Mouse (Mus musculus): ENCODE data around the gene Mtx1. TPM values are rescaled to one million over a fixed set of nuclear protein-coding genes. Genes with fewer than 3 reads are reported as not detected.

Mtx1 gene
- polyA plus RNA-seq, 1 experiment = 99.4 TPM

DNA sequence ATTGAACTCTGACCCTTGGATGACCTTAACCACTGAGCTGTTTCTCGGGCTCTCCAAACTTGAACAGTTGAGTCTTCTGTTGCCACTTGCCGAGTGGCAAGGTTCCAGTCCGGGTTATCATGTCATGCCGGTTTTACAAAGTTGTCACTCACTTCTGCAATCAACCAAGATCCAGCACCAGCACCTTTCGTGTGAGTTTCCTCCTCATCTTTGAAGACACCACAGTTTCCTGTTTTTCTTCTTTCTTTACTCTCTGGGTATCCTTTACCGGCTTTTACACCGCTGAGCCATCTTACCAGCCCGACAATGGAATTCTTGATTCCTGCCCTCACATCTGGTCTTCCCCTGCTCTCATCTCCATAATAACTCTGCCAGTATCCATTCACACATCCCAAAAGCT is 36.5 kb downstream of the Mtx1 start:
- no peaks in the 10 kb centered on the region for H3K36me3 ChIP-seq (ENCODE audit: control insufficient read depth, insufficient read depth, low read length)
- no peaks in the 10 kb centered on the region for H3K27me3 ChIP-seq (ENCODE audit: control insufficient read depth, insufficient read depth, low read length)
- DNase-seq (ENCODE audit: low read depth in 1 of 2, low spot score in 2 of 2) = peak; percentile 31 to 47
- TF ChIP-seq POLR2A (IDR thresholded peaks at IDR 0.05; ENCODE audit: low read depth, low read length) (no peak; the same call in none of the 2 replicates), CTCF (IDR thresholded peaks at IDR 0.05; ENCODE audit: extremely low read depth, insufficient read depth, insufficient read length, insufficient replicate concordance) (no peak)
- peak overlapping the region; percentile 75 for H3K27ac ChIP-seq (ENCODE audit: insufficient read depth, low read length)
- peak overlapping the region; percentile 2; the same call in 1 of the 2 replicates for H3K4me3 ChIP-seq (ENCODE audit: extremely low read depth, insufficient read depth, insufficient read length)
- peaks cover 26% of the 10 kb centered on the region for H3K4me1 ChIP-seq (ENCODE audit: control insufficient read depth, insufficient read depth, insufficient read length)
- WGBS = 9% methylated on average over 8 of the region's 8 CpGs

DNA sequence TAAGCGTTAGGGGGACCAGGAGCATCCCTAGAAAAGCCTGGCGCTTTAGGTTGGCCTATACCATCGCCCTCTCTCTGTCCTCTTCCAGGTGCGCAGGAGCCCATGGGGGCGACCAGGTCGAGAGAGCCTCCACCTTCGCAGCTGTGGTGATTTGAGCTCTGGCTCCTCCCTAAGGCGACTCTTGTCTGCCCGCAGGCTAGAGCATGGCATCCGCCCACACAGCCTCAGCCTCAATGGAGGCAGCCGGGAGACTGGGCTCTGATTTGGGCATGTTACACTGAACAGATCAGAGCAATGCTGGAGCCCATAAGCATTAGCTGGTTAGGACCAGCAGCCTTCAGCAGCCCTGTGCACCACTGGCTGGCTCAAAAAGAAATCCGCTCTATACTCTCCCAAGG is 38.4 kb downstream of the Mtx1 start:
- H3K27ac ChIP-seq (ENCODE audit: insufficient read depth, low read length) = peak overlapping the region; percentile 87
- H3K4me3 ChIP-seq (ENCODE audit: extremely low read depth, insufficient read depth, insufficient read length) = peak overlapping the region; percentile 61
- H3K36me3 ChIP-seq (ENCODE audit: control insufficient read depth, insufficient read depth, low read length) = no peaks in the 10 kb centered on the region
- WGBS = 49% methylated on average over 12 of the region's 12 CpGs
- peak in 1 of 2 experiments; percentile 35 for DNase-seq (ENCODE audit: low read depth in 1 of 2, low spot score in 2 of 2)
- H3K4me1 ChIP-seq (ENCODE audit: control insufficient read depth, insufficient read depth, insufficient read length) = peaks cover 32% of the 10 kb centered on the region
- H3K27me3 ChIP-seq (ENCODE audit: control insufficient read depth, insufficient read depth, low read length) = no peaks in the 10 kb centered on the region
- TF ChIP-seq CTCF (IDR thresholded peaks at IDR 0.05; ENCODE audit: extremely low read depth, insufficient read depth, insufficient read length, insufficient replicate concordance) (no peak), POLR2A (IDR thresholded peaks at IDR 0.05; ENCODE audit: low read depth, low read length) (peak; percentile 13; the same call in 1 of the 2 replicates)

DNA sequence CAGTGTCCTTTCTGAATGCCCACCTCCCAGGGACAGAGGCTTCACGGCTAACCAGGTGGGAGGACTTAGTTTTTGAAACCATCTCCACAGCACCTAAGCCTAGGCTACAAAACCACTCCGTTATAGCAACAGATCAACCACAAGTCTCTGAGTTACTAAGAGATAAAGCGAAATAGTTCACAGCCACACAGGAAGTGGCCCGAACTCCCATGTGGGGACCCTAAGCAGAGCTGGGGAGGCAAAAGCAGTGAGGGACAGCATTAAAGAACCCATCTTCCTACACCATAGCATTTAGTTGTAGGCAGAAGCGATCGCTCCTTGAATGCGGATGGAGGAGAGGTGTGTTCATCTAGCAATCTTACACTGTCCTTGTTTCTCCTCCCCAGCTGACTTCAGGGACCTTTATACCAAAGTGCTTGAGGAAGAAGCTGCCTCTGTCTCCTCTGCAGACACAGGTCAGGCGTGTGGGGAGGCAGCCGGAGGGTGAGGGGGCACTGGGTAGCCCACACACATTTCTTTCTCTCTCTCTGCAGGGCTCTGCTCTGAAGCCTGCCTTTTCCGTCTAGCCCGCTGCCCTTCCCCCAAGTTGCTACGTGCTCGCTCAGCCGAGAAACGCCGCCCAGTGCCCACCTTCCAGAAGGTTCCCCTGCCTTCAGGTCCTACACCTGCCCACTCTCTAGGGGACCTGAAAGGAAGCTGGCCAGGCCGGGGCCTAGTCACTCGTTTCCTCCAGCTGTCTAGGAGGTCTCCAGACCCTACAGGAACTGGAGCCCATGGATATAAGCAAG is 39.0 kb downstream of the Mtx1 start:
- Histone ChIP-seq H3K27ac (ENCODE audit: insufficient read depth, low read length) (peak overlapping the region; percentile 87), H3K27me3 (ENCODE audit: control insufficient read depth, insufficient read depth, low read length) (no peaks in the 10 kb centered on the region), H3K36me3 (ENCODE audit: control insufficient read depth, insufficient read depth, low read length) (no peaks in the 10 kb centered on the region), H3K4me1 (ENCODE audit: control insufficient read depth, insufficient read depth, insufficient read length) (peaks cover 37% of the 10 kb centered on the region), H3K4me3 (ENCODE audit: extremely low read depth, insufficient read depth, insufficient read length) (peak overlapping the region; percentile 61)
- WGBS = 31% methylated on average over 18 of the region's 18 CpGs
- TF ChIP-seq CTCF (IDR thresholded peaks at IDR 0.05; ENCODE audit: extremely low read depth, insufficient read depth, insufficient read length, insufficient replicate concordance) = no peak
- TF ChIP-seq POLR2A (IDR thresholded peaks at IDR 0.05; ENCODE audit: low read depth, low read length) = no peak
- DNase-seq (ENCODE audit: low read depth in 1 of 2, low spot score in 2 of 2) = peak in 1 of 2 experiments; percentile 47

DNA sequence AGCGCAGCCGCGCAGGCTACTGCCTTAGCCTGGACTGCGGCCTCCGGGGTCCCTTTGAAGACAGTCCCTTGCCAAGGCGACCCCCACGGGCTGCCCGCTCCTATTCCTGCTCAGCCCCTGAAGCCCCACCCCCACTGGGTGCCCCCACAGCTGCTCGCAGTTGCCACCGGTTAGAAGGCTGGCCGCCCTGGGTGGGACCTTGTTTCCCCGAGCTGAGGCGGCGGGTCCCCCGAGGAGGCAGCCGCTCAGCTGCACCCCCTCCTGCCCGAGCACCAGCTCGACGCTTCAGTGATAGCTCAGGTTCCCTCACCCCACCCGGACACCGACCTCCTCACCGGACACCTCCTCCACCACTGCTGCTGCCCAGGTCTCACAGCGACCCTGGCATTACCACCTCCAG is 39.7 kb downstream of the Mtx1 start:
- WGBS = 45% methylated on average over 23 of the region's 23 CpGs
- Histone ChIP-seq H3K4me3 (ENCODE audit: extremely low read depth, insufficient read depth, insufficient read length) (peak overlapping the region; percentile 61), H3K4me1 (ENCODE audit: control insufficient read depth, insufficient read depth, insufficient read length) (peaks cover 37% of the 10 kb centered on the region), H3K36me3 (ENCODE audit: control insufficient read depth, insufficient read depth, low read length) (no peaks in the 10 kb centered on the region), H3K27ac (ENCODE audit: insufficient read depth, low read length) (peak overlapping the region; percentile 87), H3K27me3 (ENCODE audit: control insufficient read depth, insufficient read depth, low read length) (no peaks in the 10 kb centered on the region)
- no peak for TF ChIP-seq CTCF (IDR thresholded peaks at IDR 0.05; ENCODE audit: extremely low read depth, insufficient read depth, insufficient read length, insufficient replicate concordance)
- no peak for TF ChIP-seq POLR2A (IDR thresholded peaks at IDR 0.05; ENCODE audit: low read depth, low read length)
- peak in 1 of 2 experiments; percentile 27 for DNase-seq (ENCODE audit: low read depth in 1 of 2, low spot score in 2 of 2)

DNA sequence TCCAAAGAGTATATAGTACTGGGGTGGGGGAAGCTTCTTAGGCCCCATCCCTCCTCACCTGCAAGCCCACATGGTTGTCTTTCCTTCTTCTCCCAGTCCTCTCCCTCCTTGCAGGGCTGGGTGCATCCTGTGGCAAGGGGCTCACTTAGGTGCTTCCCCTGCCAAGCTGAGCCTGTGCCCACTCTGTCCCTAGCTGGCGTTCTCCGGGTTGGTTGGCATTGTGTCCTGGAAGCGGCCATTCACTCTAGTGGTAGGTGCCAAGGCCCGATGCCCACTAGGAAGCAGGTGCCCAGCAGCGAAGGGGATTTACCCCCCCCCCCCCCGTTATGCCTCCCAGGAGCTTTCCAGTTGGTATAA is 43.0 kb downstream of the Mtx1 start:
- TF ChIP-seq POLR2A (IDR thresholded peaks at IDR 0.05; ENCODE audit: low read depth, low read length) (no peak), CTCF (IDR thresholded peaks at IDR 0.05; ENCODE audit: extremely low read depth, insufficient read depth, insufficient read length, insufficient replicate concordance) (no peak)
- Histone ChIP-seq H3K4me3 (ENCODE audit: extremely low read depth, insufficient read depth, insufficient read length) (peak overlapping the region; percentile 68; the same call in 1 of the 2 replicates), H3K4me1 (ENCODE audit: control insufficient read depth, insufficient read depth, insufficient read length) (peaks cover 29% of the 10 kb centered on the region), H3K36me3 (ENCODE audit: control insufficient read depth, insufficient read depth, low read length) (peaks cover 11% of the 10 kb centered on the region), H3K27me3 (ENCODE audit: control insufficient read depth, insufficient read depth, low read length) (no peaks in the 10 kb centered on the region), H3K27ac (ENCODE audit: insufficient read depth, low read length) (peak overlapping the region; percentile 63; the same call in 1 of the 2 replicates)
- WGBS = 74% methylated on average over 6 of the region's 6 CpGs
- no peak for DNase-seq (ENCODE audit: low read depth in 1 of 2, low spot score in 2 of 2)

DNA sequence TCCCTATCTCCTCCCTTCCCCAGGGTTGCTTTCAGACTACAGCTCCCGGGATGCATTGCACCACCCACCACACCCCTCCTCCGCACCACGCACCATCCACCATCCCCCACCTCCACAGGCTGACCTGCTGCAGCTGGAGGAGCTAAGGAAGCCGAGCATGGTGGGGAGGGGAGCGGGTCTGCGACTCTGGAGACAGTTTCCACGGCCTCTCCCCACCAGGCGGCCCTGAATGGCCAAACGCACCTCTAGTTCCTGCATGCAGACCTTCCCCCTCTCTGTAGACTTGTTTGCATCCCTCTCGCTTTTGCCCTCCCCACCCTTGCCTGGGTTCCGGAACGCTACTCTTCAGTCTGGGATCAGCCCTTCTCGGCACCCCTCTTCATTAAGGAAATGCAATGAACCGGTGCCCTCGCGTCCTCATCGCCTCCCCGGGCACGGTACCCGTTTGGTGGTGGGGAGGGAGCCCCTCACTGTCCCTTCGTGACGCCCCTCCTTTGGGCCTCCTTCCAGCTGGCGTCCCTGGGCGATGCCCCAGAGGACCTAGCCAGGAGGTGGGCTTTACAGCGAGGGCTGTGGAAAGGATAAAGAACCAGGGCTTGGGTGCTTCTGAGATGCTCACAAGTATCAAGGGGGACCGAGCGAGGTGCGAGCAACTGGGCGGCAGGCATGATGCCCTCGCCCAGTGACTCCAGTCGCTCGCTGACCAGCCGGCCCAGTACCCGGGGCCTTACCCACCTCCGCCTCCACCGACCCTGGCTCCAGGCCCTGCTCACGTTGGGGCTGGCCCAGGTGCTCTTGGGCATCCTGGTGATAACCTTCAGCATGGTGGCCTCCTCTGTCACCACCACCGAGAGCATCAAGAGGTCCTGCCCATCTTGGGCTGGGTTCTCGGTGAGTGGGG is 43.6 kb downstream of the Mtx1 start, which contains the start of gene Fam189b:
TSS of gene Fam189b (plus strand) at position 86 of the 901 bp plus-strand sequence.
- peaks cover 28% of the 10 kb centered on the region for H3K4me1 ChIP-seq (ENCODE audit: control insufficient read depth, insufficient read depth, insufficient read length)
- peak within 1 kb of the TSS; percentile 63 for H3K27ac ChIP-seq (ENCODE audit: insufficient read depth, low read length)
- peaks cover 11% of the 10 kb centered on the region for H3K36me3 ChIP-seq (ENCODE audit: control insufficient read depth, insufficient read depth, low read length)
- no peaks in the 10 kb centered on the region for H3K27me3 ChIP-seq (ENCODE audit: control insufficient read depth, insufficient read depth, low read length)
- 16% methylated on average over 38 of the region's 39 CpGs for WGBS
- peak within 1 kb of the TSS; percentile 68 for H3K4me3 ChIP-seq (ENCODE audit: extremely low read depth, insufficient read depth, insufficient read length)
- DNase-seq (ENCODE audit: low read depth in 1 of 2, low spot score in 2 of 2) = peak in 1 of 2 experiments; percentile 59
- TF ChIP-seq CTCF (IDR thresholded peaks at IDR 0.05; ENCODE audit: extremely low read depth, insufficient read depth, insufficient read length, insufficient replicate concordance) = no peak
- no peak for TF ChIP-seq POLR2A (IDR thresholded peaks at IDR 0.05; ENCODE audit: low read depth, low read length)

All from spleen, adult 2 months (tissue).